Mouse (Mus musculus): ENCODE data around the gene Zfand3. TPM values are rescaled to one million over a fixed set of nuclear protein-coding genes. Genes with fewer than 3 reads are reported as not detected.

Zfand3 gene
- polyA plus RNA-seq, 1 experiment from 2014 or later = 64.2 TPM

DNA sequence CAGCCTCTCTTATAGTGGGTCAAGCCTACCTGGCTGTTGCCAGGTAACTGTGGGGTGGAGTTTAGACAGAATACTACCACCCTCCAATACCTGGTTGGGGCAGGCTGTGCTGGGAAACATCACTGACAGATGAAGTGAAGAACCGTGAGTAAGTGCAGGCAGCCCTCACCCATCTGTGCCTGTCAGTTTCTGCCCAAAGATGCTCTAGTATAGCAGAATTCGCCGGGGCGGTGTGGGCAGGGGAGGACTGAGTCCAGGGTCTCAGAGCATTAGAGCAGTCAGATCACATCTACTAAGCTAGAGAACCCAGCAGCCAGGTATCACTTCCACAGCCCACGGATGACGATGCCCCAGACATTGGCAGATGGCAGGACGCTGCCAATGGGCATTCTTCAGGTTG is 19.6 kb upstream of the Zfand3 start:
- WGBS = 81% methylated on average over 7 of the region's 7 CpGs
- Histone ChIP-seq H3K27ac (replicated peaks) (no peak overlapping the region), H3K4me1 (no peaks in the 10 kb centered on the region), H3K36me3 (no peaks in the 10 kb centered on the region), H3K4me3 (no peak overlapping the region), H3K4me2 (replicated peaks) (no peak overlapping the region), H3K9me3 (no peaks in the 10 kb centered on the region), H3K27me3 (no peaks in the 10 kb centered on the region), H3K9ac (replicated peaks) (no peak overlapping the region)
- no peak for ATAC-seq (replicated peaks)

DNA sequence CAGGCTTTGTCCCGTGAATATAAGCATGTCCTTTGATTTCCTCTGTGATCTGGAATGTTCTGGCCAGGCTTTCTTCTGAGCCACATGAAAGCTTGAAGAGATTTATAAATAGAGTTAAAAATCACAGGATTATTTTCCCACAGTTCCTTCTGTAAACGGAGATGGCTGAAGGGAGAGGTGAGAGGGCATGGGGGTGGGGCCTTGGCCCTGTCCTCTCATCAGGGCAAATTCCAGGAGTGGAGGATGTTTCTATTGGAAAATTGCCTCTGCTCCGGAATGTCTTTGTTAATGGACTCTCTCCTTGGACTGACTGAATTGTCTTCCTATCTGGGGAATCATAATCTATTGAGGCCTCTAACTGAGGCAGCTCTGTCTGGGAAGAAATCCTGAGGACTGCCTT is 19.0 kb upstream of the Zfand3 start:
- Histone ChIP-seq H3K9ac (replicated peaks) (no peak overlapping the region), H3K4me1 (no peaks in the 10 kb centered on the region), H3K27ac (replicated peaks) (no peak overlapping the region), H3K9me3 (no peaks in the 10 kb centered on the region), H3K4me2 (replicated peaks) (no peak overlapping the region), H3K36me3 (no peaks in the 10 kb centered on the region), H3K4me3 (no peak overlapping the region), H3K27me3 (no peaks in the 10 kb centered on the region)
- 31% methylated on average over 3 of the region's 3 CpGs for WGBS
- no peak for ATAC-seq (replicated peaks)

DNA sequence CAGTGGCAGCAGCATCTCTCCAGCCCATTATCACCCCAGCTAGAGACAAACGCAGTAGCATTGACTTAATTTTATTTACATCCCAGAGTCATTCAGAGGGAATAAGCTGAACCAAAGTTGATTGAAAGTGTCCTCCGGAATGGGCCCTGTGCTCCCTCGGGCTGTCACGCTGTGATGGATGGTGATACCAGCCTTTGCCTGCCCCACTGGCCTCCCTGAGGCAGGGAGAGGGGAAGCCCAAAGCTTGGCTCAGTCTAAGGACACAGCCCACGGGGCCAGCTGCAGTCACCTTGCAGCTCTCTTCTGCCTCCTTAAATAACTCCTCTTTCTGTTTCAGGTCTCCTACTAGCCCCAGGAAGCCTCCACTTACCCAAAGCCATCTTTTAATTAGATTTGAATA is 16.4 kb upstream of the Zfand3 start:
- no peak overlapping the region for H3K4me3 ChIP-seq
- no peak overlapping the region for H3K4me2 ChIP-seq (replicated peaks)
- peaks cover 4% of the 10 kb centered on the region; the same call in 1 of the 2 replicates for H3K4me1 ChIP-seq
- WGBS = 72% methylated on average over 5 of the region's 5 CpGs
- H3K27me3 ChIP-seq = no peaks in the 10 kb centered on the region
- H3K36me3 ChIP-seq = no peaks in the 10 kb centered on the region
- ATAC-seq (replicated peaks) = no peak
- no peak overlapping the region for H3K27ac ChIP-seq (replicated peaks)
- no peak overlapping the region for H3K9ac ChIP-seq (replicated peaks)
- H3K9me3 ChIP-seq = no peaks in the 10 kb centered on the region

DNA sequence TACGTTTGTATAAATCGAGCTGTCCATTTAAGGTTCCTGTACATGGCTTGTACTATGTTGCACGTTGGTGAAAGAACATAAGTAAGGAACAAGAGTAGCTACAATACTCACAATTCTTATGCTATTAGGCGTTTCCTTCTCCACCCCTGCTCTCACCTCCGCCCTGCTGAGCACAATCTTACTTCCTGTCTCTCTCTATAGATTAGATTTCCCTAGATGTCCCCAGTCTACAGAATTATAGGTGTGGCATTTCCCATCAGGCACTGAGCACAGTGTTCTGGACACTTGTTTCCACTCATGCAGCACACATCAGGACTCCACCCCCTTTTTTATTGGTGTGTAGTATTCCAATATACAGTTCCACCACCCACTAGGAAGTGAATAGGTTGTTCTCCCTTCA is 14.9 kb upstream of the Zfand3 start:
- Histone ChIP-seq H3K9ac (replicated peaks) (no peak overlapping the region), H3K36me3 (no peaks in the 10 kb centered on the region), H3K4me3 (no peak overlapping the region), H3K4me1 (peaks cover 13% of the 10 kb centered on the region), H3K27ac (replicated peaks) (no peak overlapping the region), H3K4me2 (replicated peaks) (no peak overlapping the region), H3K27me3 (no peaks in the 10 kb centered on the region), H3K9me3 (no peaks in the 10 kb centered on the region)
- 91% methylated on average over 5 of the region's 5 CpGs for WGBS
- no peak for ATAC-seq (replicated peaks)

DNA sequence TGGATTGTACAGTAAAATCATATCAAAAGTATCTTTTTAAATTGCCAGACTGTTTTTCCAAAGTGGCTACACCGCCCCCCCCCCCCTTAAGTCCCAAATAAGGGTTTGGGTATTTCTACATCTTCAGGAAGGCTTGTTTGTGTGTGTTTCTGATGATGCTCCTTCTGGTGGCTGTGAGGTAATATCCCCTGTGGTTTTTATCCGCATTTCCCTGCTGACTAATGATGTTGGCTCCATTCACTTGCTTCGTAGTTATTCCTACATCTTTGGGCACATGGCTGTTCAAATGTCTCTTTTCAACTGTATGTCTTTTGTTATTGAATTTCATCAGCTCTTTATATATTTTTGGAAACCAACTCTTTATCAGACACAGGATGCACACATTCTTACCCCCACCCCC is 14.4 kb upstream of the Zfand3 start:
- Histone ChIP-seq H3K4me1 (peaks cover 13% of the 10 kb centered on the region), H3K9me3 (no peaks in the 10 kb centered on the region), H3K36me3 (no peaks in the 10 kb centered on the region), H3K4me2 (replicated peaks) (no peak overlapping the region), H3K27ac (replicated peaks) (no peak overlapping the region), H3K9ac (replicated peaks) (no peak overlapping the region), H3K4me3 (no peak overlapping the region), H3K27me3 (no peaks in the 10 kb centered on the region)
- ATAC-seq (replicated peaks) = no peak
- WGBS = 85% methylated on average over 3 of the region's 3 CpGs

DNA sequence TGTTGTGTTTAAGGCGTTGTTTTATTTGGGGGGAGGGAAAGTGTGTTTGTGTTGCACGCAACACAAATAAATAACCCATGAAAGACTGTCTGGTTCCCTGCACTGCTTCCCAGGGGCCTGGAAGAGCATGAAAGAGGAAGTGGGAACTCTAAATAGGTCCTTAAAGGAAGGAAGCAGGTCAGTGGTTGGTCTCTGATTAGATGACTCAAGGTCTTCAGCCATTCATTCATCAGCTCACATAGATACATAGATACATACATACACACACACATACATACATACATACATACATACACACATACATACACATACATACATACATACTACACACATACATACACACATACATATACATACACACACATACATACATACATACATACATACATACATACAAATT is 13.7 kb upstream of the Zfand3 start:
- Histone ChIP-seq H3K9ac (replicated peaks) (no peak overlapping the region), H3K4me1 (peaks cover 13% of the 10 kb centered on the region), H3K27me3 (no peaks in the 10 kb centered on the region), H3K9me3 (no peaks in the 10 kb centered on the region), H3K4me3 (no peak overlapping the region), H3K4me2 (replicated peaks) (no peak overlapping the region), H3K36me3 (no peaks in the 10 kb centered on the region), H3K27ac (replicated peaks) (no peak overlapping the region)
- 92% methylated on average over 2 of the region's 2 CpGs for WGBS
- no peak for ATAC-seq (replicated peaks)

DNA sequence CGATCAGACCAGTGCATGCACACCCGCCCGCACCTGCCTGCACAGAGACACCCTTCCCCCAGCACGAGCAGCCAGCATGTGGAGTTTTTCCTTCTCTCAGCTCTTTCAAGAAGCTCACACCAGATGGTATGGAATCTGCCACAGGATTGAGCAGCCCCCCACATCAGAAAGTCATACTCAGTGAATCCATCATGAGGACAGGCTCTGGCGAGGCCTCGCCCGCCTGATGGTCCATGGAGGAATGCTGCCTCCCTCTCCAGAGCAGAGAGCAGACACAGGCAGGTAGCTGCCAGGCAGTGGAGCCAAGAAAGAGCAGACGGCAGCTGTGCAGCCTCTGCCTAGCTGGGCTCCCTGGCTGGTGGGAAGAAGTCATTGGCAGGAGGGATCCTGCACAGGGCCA is 11.0 kb upstream of the Zfand3 start:
- Histone ChIP-seq H3K9me3 (no peaks in the 10 kb centered on the region), H3K9ac (replicated peaks) (no peak overlapping the region), H3K36me3 (no peaks in the 10 kb centered on the region), H3K27ac (replicated peaks) (peak overlapping the region; percentile 80), H3K27me3 (no peaks in the 10 kb centered on the region), H3K4me1 (peaks cover 13% of the 10 kb centered on the region), H3K4me3 (no peak overlapping the region), H3K4me2 (replicated peaks) (no peak overlapping the region)
- peak; percentile 78 for ATAC-seq (replicated peaks)
- WGBS = 62% methylated on average over 8 of the region's 8 CpGs

DNA sequence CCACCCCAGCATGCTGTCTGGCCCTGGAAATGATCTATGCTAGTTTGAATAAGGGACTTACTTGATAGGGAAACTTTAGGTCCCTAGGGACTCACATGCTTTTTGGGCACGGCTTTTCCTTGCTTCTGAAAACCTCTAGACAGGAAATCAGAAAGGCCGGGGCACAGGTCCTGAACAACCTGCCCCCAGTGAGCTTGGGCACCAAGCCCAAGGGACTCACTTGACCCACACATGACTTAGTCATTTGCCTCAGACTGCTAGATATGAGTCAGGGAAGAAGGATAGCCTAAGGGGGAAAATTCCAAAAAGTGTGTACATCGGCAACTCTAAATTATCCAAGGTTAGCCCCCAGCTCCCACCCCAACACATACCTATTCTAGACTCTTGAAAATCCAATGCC is 10.5 kb upstream of the Zfand3 start:
- Histone ChIP-seq H3K4me1 (peaks cover 13% of the 10 kb centered on the region), H3K4me2 (replicated peaks) (no peak overlapping the region), H3K36me3 (no peaks in the 10 kb centered on the region), H3K9me3 (no peaks in the 10 kb centered on the region), H3K27ac (replicated peaks) (peak overlapping the region; percentile 80), H3K4me3 (no peak overlapping the region), H3K9ac (replicated peaks) (no peak overlapping the region), H3K27me3 (no peaks in the 10 kb centered on the region)
- WGBS = 86% methylated on average over 3 of the region's 3 CpGs
- ATAC-seq (replicated peaks) = no peak

DNA sequence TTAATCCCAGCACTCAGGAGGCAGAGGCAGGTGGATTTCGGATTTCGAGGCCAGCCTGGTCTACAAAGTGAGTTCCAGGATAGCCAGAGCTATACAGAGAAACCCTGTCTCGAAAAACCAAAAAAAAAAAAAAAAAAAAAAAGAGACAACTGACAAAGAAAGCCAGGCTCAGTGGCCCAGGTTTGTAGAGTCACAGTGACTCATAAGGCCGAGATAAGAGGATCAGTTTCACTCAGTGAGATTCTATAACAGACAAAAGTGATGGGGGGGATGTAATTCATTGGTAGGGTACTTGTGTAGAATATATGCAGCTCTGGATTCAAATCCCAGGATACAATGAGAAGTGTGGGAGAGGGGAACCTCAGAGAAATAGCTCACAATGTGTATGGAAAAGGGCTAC is 10.1 kb upstream of the Zfand3 start:
- Histone ChIP-seq H3K4me3 (no peak overlapping the region), H3K4me2 (replicated peaks) (no peak overlapping the region), H3K9me3 (no peaks in the 10 kb centered on the region), H3K36me3 (no peaks in the 10 kb centered on the region), H3K27ac (replicated peaks) (peak overlapping the region; percentile 80; the same call in 1 of the 2 replicates), H3K9ac (replicated peaks) (no peak overlapping the region), H3K27me3 (no peaks in the 10 kb centered on the region), H3K4me1 (peaks cover 13% of the 10 kb centered on the region)
- 88% methylated on average over 4 of the region's 4 CpGs for whole genome bisulfite sequencing
- no peak for ATAC-seq (replicated peaks)

DNA sequence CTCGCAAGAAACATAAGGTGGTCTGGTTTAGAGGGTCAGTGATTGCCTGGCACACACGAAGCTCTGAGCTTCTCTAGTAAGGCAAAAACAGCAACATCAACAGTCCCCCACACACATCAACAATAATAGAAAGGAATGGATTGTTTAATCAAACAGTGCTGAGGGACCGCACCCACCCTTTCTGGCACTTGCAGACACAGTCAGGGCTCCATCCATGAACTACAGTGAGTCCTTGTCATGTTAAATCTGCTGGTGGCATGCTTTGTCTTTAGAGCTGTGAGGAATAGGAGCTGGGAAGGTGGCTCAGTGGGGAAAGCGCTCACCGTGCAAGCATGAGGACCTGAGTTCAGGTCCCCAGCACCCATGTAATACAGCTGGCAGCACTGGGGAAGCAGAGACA is 8.5 kb upstream of the Zfand3 start:
- Histone ChIP-seq H3K4me2 (replicated peaks) (no peak overlapping the region), H3K9me3 (no peaks in the 10 kb centered on the region), H3K36me3 (no peaks in the 10 kb centered on the region), H3K9ac (replicated peaks) (no peak overlapping the region), H3K4me3 (no peak overlapping the region), H3K4me1 (peaks cover 13% of the 10 kb centered on the region), H3K27ac (replicated peaks) (no peak overlapping the region), H3K27me3 (no peaks in the 10 kb centered on the region)
- 92% methylated on average over 5 of the region's 5 CpGs for WGBS
- ATAC-seq (replicated peaks) = no peak

DNA sequence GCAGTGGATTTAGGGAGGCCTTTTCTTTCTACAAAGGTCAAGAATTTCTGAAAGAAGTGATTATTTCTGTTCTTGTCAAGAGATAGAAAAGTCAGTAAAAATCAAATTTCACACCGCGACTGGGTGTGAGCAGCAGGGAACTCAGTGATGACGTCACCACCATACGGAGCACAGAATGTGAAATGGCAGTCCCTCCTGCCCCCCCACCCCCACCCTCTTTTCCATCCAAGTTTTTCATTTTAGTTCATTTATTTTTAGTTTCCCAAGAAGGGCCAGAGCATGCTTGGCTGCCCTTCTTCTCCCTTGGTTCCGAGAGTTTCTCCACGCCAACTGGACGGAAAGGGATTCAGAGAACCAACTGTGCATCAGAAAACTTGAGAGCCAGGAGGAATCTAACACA is 6.8 kb upstream of the Zfand3 start:
- H3K9me3 ChIP-seq = no peaks in the 10 kb centered on the region
- no peak overlapping the region for H3K4me2 ChIP-seq (replicated peaks)
- no peak overlapping the region for H3K9ac ChIP-seq (replicated peaks)
- no peaks in the 10 kb centered on the region for H3K36me3 ChIP-seq
- H3K27me3 ChIP-seq = no peaks in the 10 kb centered on the region
- H3K4me3 ChIP-seq = no peak overlapping the region
- WGBS = 57% methylated on average over 7 of the region's 7 CpGs
- H3K4me1 ChIP-seq = peaks cover 13% of the 10 kb centered on the region
- no peak overlapping the region for H3K27ac ChIP-seq (replicated peaks)
- no peak for ATAC-seq (replicated peaks)

DNA sequence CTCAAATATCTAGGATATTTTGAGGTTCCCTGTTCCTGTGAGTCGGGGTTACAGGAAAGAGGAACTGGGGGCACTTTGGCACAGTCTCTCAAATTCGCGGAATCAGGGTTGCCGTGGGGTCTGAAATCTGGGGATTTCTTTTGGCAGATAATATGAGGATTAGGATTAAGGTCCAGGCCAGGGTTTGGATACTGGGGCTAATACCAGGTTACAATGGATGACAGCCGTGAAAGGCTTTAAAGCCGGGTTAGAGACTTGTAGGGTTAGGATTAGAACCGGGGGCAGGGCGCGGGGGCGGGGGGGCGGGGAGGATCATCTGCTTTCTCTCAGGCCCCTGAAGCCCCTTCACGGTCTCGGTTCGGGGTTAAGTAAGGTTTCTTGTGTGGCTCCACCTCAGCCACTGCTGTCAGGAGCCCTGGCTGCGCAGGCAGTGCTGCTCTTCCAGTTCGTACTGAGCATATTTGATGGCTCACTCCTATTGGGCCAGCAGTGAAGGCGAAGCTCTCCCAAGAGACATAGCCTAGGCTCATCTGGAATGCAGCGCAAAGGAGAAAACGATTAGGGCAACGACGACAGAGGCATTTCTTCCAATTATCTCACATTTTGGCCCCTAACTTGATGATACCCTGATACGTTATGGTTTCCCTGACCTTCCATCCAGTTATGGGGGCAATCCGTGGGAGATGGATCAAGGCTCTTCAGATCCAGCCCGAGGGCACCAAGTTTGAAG is 5.8 kb upstream of the Zfand3 start:
- H3K36me3 ChIP-seq = no peaks in the 10 kb centered on the region
- no peak overlapping the region for H3K27ac ChIP-seq (replicated peaks)
- no peaks in the 10 kb centered on the region for H3K9me3 ChIP-seq
- H3K27me3 ChIP-seq = no peaks in the 10 kb centered on the region
- no peak overlapping the region for H3K9ac ChIP-seq (replicated peaks)
- no peak for ATAC-seq (replicated peaks)
- no peak overlapping the region for H3K4me2 ChIP-seq (replicated peaks)
- WGBS = 57% methylated on average over 24 of the region's 24 CpGs
- no peak overlapping the region for H3K4me3 ChIP-seq
- H3K4me1 ChIP-seq = peaks cover 12% of the 10 kb centered on the region

DNA sequence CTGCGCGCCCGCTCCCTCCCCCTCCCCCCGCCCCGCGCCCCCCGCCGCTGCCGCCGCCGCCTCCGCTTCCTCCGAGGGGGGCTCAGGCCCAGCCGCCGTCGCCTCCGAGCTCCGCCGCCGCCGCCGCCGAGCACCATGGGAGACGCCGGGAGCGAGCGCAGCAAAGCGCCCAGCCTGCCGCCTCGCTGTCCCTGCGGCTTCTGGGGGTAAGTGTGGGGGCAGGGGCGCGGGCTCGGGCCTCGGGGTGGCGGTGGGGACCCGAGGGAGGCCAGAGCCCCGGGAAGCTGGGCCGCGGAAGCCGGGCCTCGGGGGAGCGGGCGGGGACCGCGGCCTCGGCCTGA is 540 bp downstream of the Zfand3 start:
- peak overlapping the region; percentile 100 for H3K27ac ChIP-seq (replicated peaks)
- peak overlapping the region; percentile 91 for H3K9ac ChIP-seq (replicated peaks)
- peak overlapping the region; percentile 89 for H3K4me2 ChIP-seq (replicated peaks)
- peak overlapping the region; percentile 73 for H3K4me3 ChIP-seq
- ATAC-seq (replicated peaks) = no peak; the same call in 1 of the 2 replicates
- H3K4me1 ChIP-seq = peaks cover 46% of the 10 kb centered on the region
- WGBS = under 1% methylated on average over 42 of the region's 47 CpGs
- H3K36me3 ChIP-seq = no peaks in the 10 kb centered on the region
- H3K9me3 ChIP-seq = no peaks in the 10 kb centered on the region
- no peaks in the 10 kb centered on the region for H3K27me3 ChIP-seq

Measured in forebrain, embryonic 15.5 days (tissue).